Mouse (Mus musculus) gastrocnemius, postnatal 14 days (tissue): Measurements from ENCODE around the gene Vps35l. TPM values are rescaled to one million over a fixed set of nuclear protein-coding genes. Genes with fewer than 3 reads are reported as not detected.

Experiments used
- DNase-seq: peaks from one replicate; pipeline ENCODE4 v3.0.0; 2021; ENCODE audit warnings: mixed read lengths
- intact Hi-C: fragments of 180-260 bp; cut with DNase I; formaldehyde crosslinking; loops from one replicate; pipeline ENCODE4 v1.15.1; 2025; ENCODE audit warnings: low total_unique reads
- total RNA-seq, 2 experiments: library from RNA; stranded (reverse); gene quantifications; 2 replicates each; pipeline ENCODE4 v1.2.3; 2021

The Vps35l gene
- total RNA-seq, 2 experiments from 2014 or later = 21.2 to 24.2 TPM

GRCm38 (mm10) chr7:118850676-118851290, 110.8 kb downstream of the Vps35l start:
- intact Hi-C loops = loop anchor here (10.0 kb wide), 2 partner anchors 74 to 144 kb away; partner anchors contain the start of gene Gprc5b

GRCm38 (mm10) chr7:118851571-118851970, 111.5 kb downstream of the Vps35l start:
- no peak for DNase-seq
- intact Hi-C loops = loop anchor here (10.0 kb wide), 2 partner anchors 73 to 143 kb away; partner anchors contain the start of gene Gprc5b

More at GRCm38 (mm10) chr7:118850676-118851290, 110.8 kb downstream of the Vps35l start:
- DNase-seq = no peak

DNA sequence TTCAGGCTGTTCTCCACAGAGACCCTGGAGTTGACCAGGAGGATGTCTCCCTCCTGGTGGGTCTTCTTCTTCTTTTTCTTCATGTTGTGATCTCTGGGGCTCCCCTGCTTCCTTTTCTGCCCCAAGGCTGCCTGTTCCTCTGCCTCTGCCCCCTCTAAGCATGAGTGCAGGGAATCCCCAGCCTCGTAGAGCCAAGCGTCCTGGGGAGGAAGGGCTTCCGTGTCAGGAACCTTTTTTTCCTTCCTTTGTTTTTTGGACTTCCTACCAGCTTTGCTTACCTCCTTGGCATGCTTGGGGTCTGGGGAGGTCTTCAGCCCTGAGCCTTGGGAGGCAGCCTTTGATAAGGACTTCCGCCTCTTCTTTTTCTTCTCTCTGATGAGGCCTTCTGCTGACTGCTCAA, 112.6 kb downstream of the Vps35l start:
- intact Hi-C loops = loop anchor here (10.0 kb wide), 2 partner anchors 72 to 142 kb away; partner anchors contain the start of gene Gprc5b
- DNase-seq = no peak

GRCm38 (mm10) chr7:118854606-118855005, 114.6 kb downstream of the Vps35l start:
- DNase-seq = no peak
- intact Hi-C loops = loop anchor here (10.0 kb wide), 2 partner anchors 70 to 140 kb away; partner anchors contain the start of gene Gprc5b

- intact Hi-C loops = loop anchor here (10.0 kb wide), 2 partner anchors 69 to 139 kb away; partner anchors contain the start of gene Gprc5b
- DNase-seq = peak; percentile 93
Measured at GRCm38 (mm10) chr7:118855171-118855876, 115.3 kb downstream of the Vps35l start, which contains the start of gene Iqck. TSS of gene Iqck (plus strand) at chr7:118855752.

- DNase-seq = no peak
- intact Hi-C loops = loop anchor here (10.0 kb wide), 2 partner anchors 69 to 139 kb away; partner anchors contain the start of gene Gprc5b
Measured at GRCm38 (mm10) chr7:118855877-118856304, 115.9 kb downstream of the Vps35l start, which contains the start of gene Knop1. TSS of gene Knop1 (minus strand) at chr7:118856254.

DNA sequence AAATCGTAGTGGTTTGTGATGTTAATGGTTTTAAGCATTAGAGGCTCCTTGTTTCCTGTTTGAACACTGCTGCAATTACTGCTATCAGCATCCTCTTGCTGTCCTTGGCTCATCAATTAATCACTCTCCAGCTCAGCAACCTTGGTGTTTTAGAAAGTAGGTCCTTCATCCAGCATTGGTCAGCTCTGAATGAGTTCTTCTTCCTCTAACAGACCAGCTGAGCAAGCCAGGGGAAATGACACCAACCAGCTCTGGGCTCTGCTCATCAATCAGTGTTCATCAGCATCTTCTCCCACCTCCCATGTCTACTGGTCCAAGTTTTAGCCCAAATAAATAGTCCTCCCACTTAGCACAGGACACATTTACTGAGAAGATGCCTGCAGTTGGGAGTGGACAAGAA, 118.6 kb downstream of the Vps35l start:
- no peak for DNase-seq
- intact Hi-C loops = loop anchor here (10.0 kb wide), 2 partner anchors 66 to 136 kb away; partner anchors contain the start of gene Gprc5b

GRCm38 (mm10) chr7:118865362-118865761, 125.3 kb downstream of the Vps35l start:
- intact Hi-C loops = no loop called here
- DNase-seq = no peak

DNA sequence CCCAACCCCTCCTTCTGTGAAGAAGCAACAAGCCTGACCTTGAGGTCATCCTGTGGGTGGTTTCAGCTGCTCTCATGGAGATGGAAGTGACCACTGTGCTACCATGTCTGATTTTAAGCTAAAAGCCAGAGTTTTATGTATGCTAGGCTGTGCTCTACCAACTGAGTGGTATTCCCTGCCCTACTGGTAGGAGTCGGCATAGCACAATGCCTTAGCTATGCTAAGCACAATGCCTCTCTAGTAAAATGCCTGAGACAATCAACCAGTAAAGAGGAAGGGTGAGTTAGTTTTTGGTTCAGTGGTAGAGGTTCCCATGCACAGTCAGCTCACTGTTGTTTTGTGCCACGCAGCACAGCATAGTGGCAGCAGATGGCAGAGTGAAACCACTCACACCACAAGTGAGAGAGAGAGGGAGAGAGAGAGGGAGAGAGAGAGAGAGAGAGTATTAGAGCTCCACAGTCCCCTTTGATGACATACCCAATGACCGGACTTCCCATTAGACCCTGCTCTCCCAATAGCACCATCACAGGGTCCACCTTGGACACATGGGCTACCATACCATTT, 139.5 kb downstream of the Vps35l start:
- DNase-seq = no peak
- intact Hi-C loops = loop anchor here (10.0 kb wide), 1 partner anchor 875 kb away; no protein-coding TSS in a partner anchor

GRCm38 (mm10) chr7:118883957-118884356, 143.9 kb downstream of the Vps35l start:
- intact Hi-C loops = no loop called here
- DNase-seq = no peak

- no peak for DNase-seq
- intact Hi-C loops = no loop called here
Measured at GRCm38 (mm10) chr7:118884969-118885368, 144.9 kb downstream of the Vps35l start.

GRCm38 (mm10) chr7:118887303-118888055, 147.5 kb downstream of the Vps35l start:
- intact Hi-C loops = no loop called here
- no peak for DNase-seq

GRCm38 (mm10) chr7:118889046-118889680, 149.1 kb downstream of the Vps35l start:
- intact Hi-C loops = no loop called here

More at GRCm38 (mm10) chr7:118889046-118889680, 149.1 kb downstream of the Vps35l start:
- DNase-seq = no peak

Other genes starting within 250 kb of the Vps35l start
- gene Itpripl2, start 248.3 kb upstream of the Vps35l start, total RNA-seq = 10 to 100 TPM; 17.3 to 18.7 TPM
- 10 to 100 TPM; 68.9 to 75.6 TPM for gene Coq7, start 206.9 kb upstream of the Vps35l start, total RNA-seq
- gene Tmc7, start 155.5 kb upstream of the Vps35l start, total RNA-seq = 1 to 10 TPM; 7.8 to 8.7 TPM
- gene Tmc5, start 142.9 kb upstream of the Vps35l start, total RNA-seq = under 1 TPM; 0.13 to 0.53 TPM
- gene Gde1, start 34.4 kb upstream of the Vps35l start, total RNA-seq = 10 to 100 TPM; 30.6 to 31.1 TPM
- gene Ccp110, start 27.7 kb upstream of the Vps35l start, total RNA-seq = 1 to 10 TPM; 2.6 to 3.1 TPM
- under 1 TPM; 0.20 to 0.45 TPM for gene Iqck, start 115.5 kb downstream of the Vps35l start, total RNA-seq
- 10 to 100 TPM; 25.2 to 27.6 TPM for gene Knop1, start 116.0 kb downstream of the Vps35l start, total RNA-seq